Mouse (Mus musculus): ENCODE results near the gene Fut4. TPM values are rescaled to one million over a fixed set of nuclear protein-coding genes. Genes with fewer than 3 reads are reported as not detected.

Fut4 gene
- polyA plus RNA-seq, 1 experiment from 2014 or later: 2.2 TPM

- H3K4me3 ChIP-seq (ENCODE audit: low read depth, low read length): no peak overlapping the region
- no peak overlapping the region for H3K27ac ChIP-seq (ENCODE audit: low read depth, low read length)
- H3K4me1 ChIP-seq (ENCODE audit: control insufficient read depth, insufficient read depth, low read length): no peaks in the 10 kb centered on the region
- no peaks in the 10 kb centered on the region for H3K9me3 ChIP-seq (ENCODE audit: control insufficient read depth, low read length)
- no peaks in the 10 kb centered on the region for H3K27me3 ChIP-seq (ENCODE audit: control insufficient read depth, insufficient read depth, low read length)
- no peak overlapping the region for H3K9ac ChIP-seq (replicated peaks; ENCODE audit: low read depth, low read length)
- H3K4me2 ChIP-seq (ENCODE audit: low read depth, low read length): no peak overlapping the region
- H3K36me3 ChIP-seq (ENCODE audit: control insufficient read depth, insufficient read depth, low read length): no peaks in the 10 kb centered on the region
- ATAC-seq (ENCODE audit: low read depth): no peak
- 35% methylated on average over 9 of the region's 9 CpGs for WGBS
Measured at GRCm38 (mm10) chr9:14730941-14731541, 21.2 kb downstream of the Fut4 start.

DNA sequence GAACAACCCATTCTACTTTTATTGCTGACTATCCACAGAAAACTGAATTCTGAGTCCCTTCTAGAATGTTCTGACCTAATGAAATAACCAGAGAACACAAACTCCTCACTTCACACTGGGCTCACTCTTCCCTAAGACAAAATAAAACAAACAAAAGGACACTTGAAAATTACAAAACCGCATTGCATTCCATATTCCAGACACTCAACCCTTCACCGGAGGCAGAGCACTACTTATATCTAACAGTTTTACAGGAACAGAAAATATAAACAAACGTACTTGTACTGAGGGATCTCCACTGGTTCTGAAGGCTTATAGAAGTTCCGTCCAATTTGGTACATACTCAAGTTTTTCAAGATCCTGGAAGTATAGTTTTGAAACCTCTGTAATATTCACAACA is 23.8 kb downstream of the Fut4 start:
- no peak overlapping the region for H3K4me3 ChIP-seq (ENCODE audit: low read depth, low read length)
- no peak overlapping the region for H3K27ac ChIP-seq (ENCODE audit: low read depth, low read length)
- no peak for ATAC-seq (ENCODE audit: low read depth)
- no peaks in the 10 kb centered on the region for H3K4me1 ChIP-seq (ENCODE audit: control insufficient read depth, insufficient read depth, low read length)
- H3K9me3 ChIP-seq (ENCODE audit: control insufficient read depth, low read length): no peaks in the 10 kb centered on the region
- no peaks in the 10 kb centered on the region for H3K27me3 ChIP-seq (ENCODE audit: control insufficient read depth, insufficient read depth, low read length)
- H3K4me2 ChIP-seq (ENCODE audit: low read depth, low read length): no peak overlapping the region
- WGBS: 89% methylated on average over 4 of the region's 4 CpGs
- no peak overlapping the region for H3K9ac ChIP-seq (replicated peaks; ENCODE audit: low read depth, low read length)
- H3K36me3 ChIP-seq (ENCODE audit: control insufficient read depth, insufficient read depth, low read length): no peaks in the 10 kb centered on the region

DNA sequence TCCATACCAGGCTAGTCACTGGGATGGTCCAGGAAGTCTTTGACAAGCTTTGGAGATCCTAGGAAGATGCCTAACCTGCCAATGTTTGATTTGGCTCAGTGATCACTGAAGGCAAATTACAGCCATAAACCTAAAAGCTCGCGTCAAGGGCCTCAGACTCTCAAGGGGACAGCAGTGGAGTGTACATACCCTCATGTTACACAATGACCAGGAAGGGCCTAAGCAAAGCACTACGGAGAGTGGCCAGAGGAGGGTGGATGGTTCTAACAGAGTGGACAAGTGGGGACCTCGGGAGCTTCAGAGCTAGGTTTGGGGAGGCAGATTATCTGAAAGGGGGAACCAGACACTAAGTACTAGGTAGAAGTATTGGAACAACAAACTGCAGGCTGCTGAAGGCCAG is 25.6 kb downstream of the Fut4 start:
- Histone ChIP-seq H3K36me3 (ENCODE audit: control insufficient read depth, insufficient read depth, low read length) (no peaks in the 10 kb centered on the region), H3K27ac (ENCODE audit: low read depth, low read length) (no peak overlapping the region), H3K4me2 (ENCODE audit: low read depth, low read length) (no peak overlapping the region), H3K9ac (replicated peaks; ENCODE audit: low read depth, low read length) (no peak overlapping the region), H3K9me3 (ENCODE audit: control insufficient read depth, low read length) (no peaks in the 10 kb centered on the region), H3K4me3 (ENCODE audit: low read depth, low read length) (no peak overlapping the region), H3K4me1 (ENCODE audit: control insufficient read depth, insufficient read depth, low read length) (no peaks in the 10 kb centered on the region), H3K27me3 (ENCODE audit: control insufficient read depth, insufficient read depth, low read length) (no peaks in the 10 kb centered on the region)
- ATAC-seq (ENCODE audit: low read depth): no peak
- 60% methylated on average over 4 of the region's 4 CpGs for WGBS

DNA sequence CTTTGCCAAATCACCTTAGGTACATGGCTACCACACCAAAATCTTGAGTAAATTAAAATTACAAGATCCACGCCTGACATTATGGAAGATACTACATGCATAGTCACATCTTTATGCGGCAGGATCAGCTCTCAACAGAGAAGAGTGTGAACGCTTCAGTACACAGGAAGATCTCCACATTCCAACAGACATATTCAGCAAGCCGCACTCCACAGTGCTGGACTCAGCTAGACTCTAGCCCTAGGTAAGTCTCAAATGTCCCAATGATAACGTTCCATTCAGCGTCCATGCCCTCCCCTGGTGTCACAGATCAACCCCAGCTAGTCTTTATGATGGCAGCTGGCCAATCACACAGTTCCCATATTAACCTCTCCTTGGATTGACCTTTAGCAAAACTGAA is 26.2 kb downstream of the Fut4 start:
- no peak overlapping the region for H3K4me3 ChIP-seq (ENCODE audit: low read depth, low read length)
- no peak overlapping the region for H3K27ac ChIP-seq (ENCODE audit: low read depth, low read length)
- H3K27me3 ChIP-seq (ENCODE audit: control insufficient read depth, insufficient read depth, low read length): no peaks in the 10 kb centered on the region
- no peaks in the 10 kb centered on the region for H3K9me3 ChIP-seq (ENCODE audit: control insufficient read depth, low read length)
- no peaks in the 10 kb centered on the region for H3K36me3 ChIP-seq (ENCODE audit: control insufficient read depth, insufficient read depth, low read length)
- H3K9ac ChIP-seq (replicated peaks; ENCODE audit: low read depth, low read length): no peak overlapping the region
- H3K4me2 ChIP-seq (ENCODE audit: low read depth, low read length): no peak overlapping the region
- ATAC-seq (ENCODE audit: low read depth): no peak
- 88% methylated on average over 6 of the region's 6 CpGs for WGBS
- no peaks in the 10 kb centered on the region for H3K4me1 ChIP-seq (ENCODE audit: control insufficient read depth, insufficient read depth, low read length)

DNA sequence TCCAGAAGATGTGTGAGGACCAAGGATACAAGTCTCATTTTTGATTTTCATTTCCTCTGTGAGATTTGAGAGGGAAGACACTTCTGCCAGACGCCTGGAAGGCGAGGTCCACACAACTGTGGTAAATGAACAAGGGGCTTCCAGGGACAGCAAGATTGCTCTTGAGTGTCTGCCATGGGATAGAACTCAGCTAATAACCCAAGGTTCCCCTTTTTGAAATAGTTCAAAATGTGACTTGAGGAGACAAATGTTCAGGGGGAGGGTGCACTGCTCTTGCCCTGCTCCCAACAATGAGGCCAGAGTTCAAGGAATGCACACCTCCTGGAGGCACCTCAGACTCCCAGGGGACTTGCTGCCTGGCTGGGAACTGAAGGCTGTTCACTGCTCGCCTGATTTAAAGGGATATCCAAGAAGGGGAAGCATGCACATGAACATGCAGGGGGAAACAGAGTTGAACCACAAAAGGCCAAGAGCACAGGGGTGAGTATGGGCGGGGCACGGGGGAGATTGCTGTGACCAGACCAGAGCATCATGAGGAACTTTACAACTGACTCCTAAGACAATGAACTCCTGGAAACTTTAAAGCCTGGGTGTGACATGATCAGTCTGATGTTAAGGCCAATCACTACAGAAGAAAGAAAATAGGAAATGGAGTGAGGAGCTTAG is 27.3 kb downstream of the Fut4 start:
- H3K27me3 ChIP-seq (ENCODE audit: control insufficient read depth, insufficient read depth, low read length): no peaks in the 10 kb centered on the region
- WGBS: 69% methylated on average over 5 of the region's 5 CpGs
- H3K9me3 ChIP-seq (ENCODE audit: control insufficient read depth, low read length): no peaks in the 10 kb centered on the region
- H3K27ac ChIP-seq (ENCODE audit: low read depth, low read length): no peak overlapping the region
- H3K4me2 ChIP-seq (ENCODE audit: low read depth, low read length): no peak overlapping the region
- H3K4me1 ChIP-seq (ENCODE audit: control insufficient read depth, insufficient read depth, low read length): no peaks in the 10 kb centered on the region
- H3K9ac ChIP-seq (replicated peaks; ENCODE audit: low read depth, low read length): no peak overlapping the region
- no peaks in the 10 kb centered on the region for H3K36me3 ChIP-seq (ENCODE audit: control insufficient read depth, insufficient read depth, low read length)
- ATAC-seq (ENCODE audit: low read depth): no peak
- no peak overlapping the region for H3K4me3 ChIP-seq (ENCODE audit: low read depth, low read length)

DNA sequence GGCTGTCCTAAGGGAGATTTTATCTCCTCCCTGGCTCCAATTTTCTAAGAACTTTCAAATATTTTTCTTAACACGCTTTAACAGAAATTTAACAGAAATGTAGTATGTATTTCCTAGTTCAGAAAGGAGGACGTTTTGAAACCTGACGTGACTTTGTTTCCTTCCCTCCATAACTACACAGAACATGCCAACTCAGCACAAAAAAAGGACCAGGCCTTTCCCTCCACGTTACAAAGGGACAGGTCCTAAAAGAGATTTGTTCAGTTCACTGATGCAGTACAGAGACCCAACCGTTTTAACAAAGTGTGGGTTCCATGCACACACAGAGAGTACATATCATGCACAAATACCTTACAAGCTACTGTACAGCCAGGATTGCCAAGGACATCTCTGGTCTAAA is 30.6 kb downstream of the Fut4 start:
- Histone ChIP-seq H3K27ac (ENCODE audit: low read depth, low read length) (no peak overlapping the region), H3K4me3 (ENCODE audit: low read depth, low read length) (no peak overlapping the region), H3K9me3 (ENCODE audit: control insufficient read depth, low read length) (no peaks in the 10 kb centered on the region), H3K4me1 (ENCODE audit: control insufficient read depth, insufficient read depth, low read length) (no peaks in the 10 kb centered on the region), H3K36me3 (ENCODE audit: control insufficient read depth, insufficient read depth, low read length) (no peaks in the 10 kb centered on the region), H3K9ac (replicated peaks; ENCODE audit: low read depth, low read length) (no peak overlapping the region), H3K4me2 (ENCODE audit: low read depth, low read length) (no peak overlapping the region), H3K27me3 (ENCODE audit: control insufficient read depth, insufficient read depth, low read length) (no peaks in the 10 kb centered on the region)
- no peak for ATAC-seq (ENCODE audit: low read depth)
- 85% methylated on average over 5 of the region's 5 CpGs for WGBS

DNA sequence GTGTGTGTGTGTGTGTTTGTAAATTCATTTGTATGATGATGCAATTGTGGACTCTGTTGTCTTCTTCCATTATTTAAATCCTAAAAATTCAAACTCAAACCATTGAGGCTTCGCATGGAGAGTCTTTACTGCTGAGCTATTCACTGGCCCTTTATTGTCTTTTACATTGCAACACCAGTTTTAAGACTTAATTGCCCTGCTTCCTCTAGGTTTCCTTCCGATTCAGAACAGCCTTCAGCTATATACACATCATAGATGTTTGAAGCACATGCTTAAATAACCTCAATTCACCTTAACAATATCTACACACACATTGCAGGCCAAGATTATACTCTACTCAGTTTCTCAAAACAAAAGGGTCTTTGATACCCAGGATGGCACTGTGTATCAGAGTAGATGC is 31.8 kb downstream of the Fut4 start:
- Histone ChIP-seq H3K27me3 (ENCODE audit: control insufficient read depth, insufficient read depth, low read length) (no peaks in the 10 kb centered on the region), H3K9me3 (ENCODE audit: control insufficient read depth, low read length) (no peaks in the 10 kb centered on the region), H3K4me2 (ENCODE audit: low read depth, low read length) (no peak overlapping the region), H3K36me3 (ENCODE audit: control insufficient read depth, insufficient read depth, low read length) (no peaks in the 10 kb centered on the region), H3K27ac (ENCODE audit: low read depth, low read length) (no peak overlapping the region), H3K9ac (replicated peaks; ENCODE audit: low read depth, low read length) (no peak overlapping the region), H3K4me1 (ENCODE audit: control insufficient read depth, insufficient read depth, low read length) (no peaks in the 10 kb centered on the region), H3K4me3 (ENCODE audit: low read depth, low read length) (no peak overlapping the region)
- WGBS: 6% methylated on average over 2 of the region's 2 CpGs
- no peak for ATAC-seq (ENCODE audit: low read depth)

GRCm38 (mm10) chr9:14718332-14718691 is 33.9 kb downstream of the Fut4 start:
- no peaks in the 10 kb centered on the region for H3K27me3 ChIP-seq (ENCODE audit: control insufficient read depth, insufficient read depth, low read length)
- H3K36me3 ChIP-seq (ENCODE audit: control insufficient read depth, insufficient read depth, low read length): no peaks in the 10 kb centered on the region
- no peak overlapping the region for H3K4me2 ChIP-seq (ENCODE audit: low read depth, low read length)
- no peak overlapping the region for H3K27ac ChIP-seq (ENCODE audit: low read depth, low read length)
- H3K9me3 ChIP-seq (ENCODE audit: control insufficient read depth, low read length): no peaks in the 10 kb centered on the region
- no peaks in the 10 kb centered on the region for H3K4me1 ChIP-seq (ENCODE audit: control insufficient read depth, insufficient read depth, low read length)
- no peak overlapping the region for H3K9ac ChIP-seq (replicated peaks; ENCODE audit: low read depth, low read length)
- no peak for ATAC-seq (ENCODE audit: low read depth)
- H3K4me3 ChIP-seq (ENCODE audit: low read depth, low read length): no peak overlapping the region

DNA sequence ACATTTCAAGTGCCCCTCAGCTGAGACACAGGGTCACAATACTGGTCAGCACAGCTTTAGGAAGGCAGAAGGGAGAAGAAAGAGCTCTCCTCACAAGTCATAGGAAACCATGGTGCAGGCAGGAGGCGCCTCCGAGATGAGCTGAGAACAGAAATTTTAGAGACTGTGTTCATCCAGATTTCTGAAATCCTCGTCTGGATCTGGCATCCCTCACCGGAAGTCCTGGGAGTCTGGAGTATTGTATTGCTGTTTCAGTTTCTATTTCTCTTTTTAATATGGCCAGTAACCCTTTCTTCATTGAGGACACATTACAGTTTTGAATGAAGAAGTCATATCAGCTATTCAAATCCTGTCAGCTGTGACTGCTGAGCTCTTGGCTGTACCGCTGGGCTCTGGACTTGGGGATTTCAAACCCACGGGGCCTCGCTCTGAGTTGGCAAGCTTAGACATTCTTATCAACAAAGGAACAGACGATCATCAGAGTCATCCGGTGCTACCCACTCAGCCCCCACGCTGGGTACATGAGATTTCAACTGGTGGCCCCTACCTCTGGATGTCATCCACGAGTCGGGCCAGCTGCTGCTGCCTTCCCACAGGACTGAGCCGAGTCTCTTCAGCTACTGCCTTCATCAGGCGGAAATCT is 34.4 kb downstream of the Fut4 start:
- Histone ChIP-seq H3K27me3 (ENCODE audit: control insufficient read depth, insufficient read depth, low read length) (no peaks in the 10 kb centered on the region), H3K36me3 (ENCODE audit: control insufficient read depth, insufficient read depth, low read length) (no peaks in the 10 kb centered on the region), H3K4me1 (ENCODE audit: control insufficient read depth, insufficient read depth, low read length) (no peaks in the 10 kb centered on the region), H3K4me2 (ENCODE audit: low read depth, low read length) (no peak overlapping the region), H3K4me3 (ENCODE audit: low read depth, low read length) (no peak overlapping the region), H3K9ac (replicated peaks; ENCODE audit: low read depth, low read length) (no peak overlapping the region), H3K9me3 (ENCODE audit: control insufficient read depth, low read length) (no peaks in the 10 kb centered on the region), H3K27ac (ENCODE audit: low read depth, low read length) (no peak overlapping the region)
- WGBS: 70% methylated on average over 14 of the region's 14 CpGs
- ATAC-seq (ENCODE audit: low read depth): no peak
